Mouse (Mus musculus): ENCODE results near the gene Erbb2. TPM values are rescaled to one million over a fixed set of nuclear protein-coding genes. Genes with fewer than 3 reads are reported as not detected.

Gene Erbb2
- polyA plus RNA-seq, 1 experiment, result 105 TPM

GRCm38 (mm10) chr11:98385638-98386585 lies 26.4 kb upstream of the Erbb2 start, which contains the start of gene Pnmt:
TSS of gene Pnmt (plus strand) at chr11:98386450.
- H3K36me3 ChIP-seq (ENCODE audit: control insufficient read depth, insufficient read depth, low read length), result no peaks in the 10 kb centered on the region; the same call in 1 of the 2 replicates
- H3K4me1 ChIP-seq (ENCODE audit: control insufficient read depth, insufficient read depth, insufficient read length, low read length), result peaks cover 11% of the 10 kb centered on the region
- no peak within 1 kb of the TSS for H3K4me3 ChIP-seq (ENCODE audit: low read depth, low read length)
- TF ChIP-seq POLR2A (IDR thresholded peaks at IDR 0.05; ENCODE audit: low read depth, low read length) (no peak), CTCF (IDR thresholded peaks at IDR 0.05; ENCODE audit: extremely low read depth, insufficient read length, insufficient replicate concordance, low read depth, low read length) (no peak)
- no peak within 1 kb of the TSS for H3K27ac ChIP-seq (ENCODE audit: insufficient read depth, low read depth, low read length)
- 59% methylated on average over 25 of the region's 25 CpGs for WGBS
- H3K27me3 ChIP-seq (ENCODE audit: control insufficient read depth, insufficient read depth, low read length), result no peaks in the 10 kb centered on the region

- Histone ChIP-seq H3K36me3 (ENCODE audit: control insufficient read depth, insufficient read depth, low read length) (no peaks in the 10 kb centered on the region; the same call in 1 of the 2 replicates), H3K27me3 (ENCODE audit: control insufficient read depth, insufficient read depth, low read length) (no peaks in the 10 kb centered on the region), H3K27ac (ENCODE audit: insufficient read depth, low read depth, low read length) (no peak overlapping the region), H3K4me1 (ENCODE audit: control insufficient read depth, insufficient read depth, insufficient read length, low read length) (peaks cover 14% of the 10 kb centered on the region), H3K4me3 (ENCODE audit: low read depth, low read length) (no peak overlapping the region)
- WGBS, result 23% methylated on average over 24 of the region's 24 CpGs
- no peak for TF ChIP-seq CTCF (IDR thresholded peaks at IDR 0.05; ENCODE audit: extremely low read depth, insufficient read length, insufficient replicate concordance, low read depth, low read length)
- TF ChIP-seq POLR2A (IDR thresholded peaks at IDR 0.05; ENCODE audit: low read depth, low read length), result no peak
These were observed 25.7 kb upstream of the Erbb2 start for GRCm38 (mm10) chr11:98386596-98386995.

GRCm38 (mm10) chr11:98387056-98387577 lies 25.2 kb upstream of the Erbb2 start:
- no peak overlapping the region for H3K4me3 ChIP-seq (ENCODE audit: low read depth, low read length)
- 68% methylated on average over 14 of the region's 14 CpGs for WGBS
- H3K27me3 ChIP-seq (ENCODE audit: control insufficient read depth, insufficient read depth, low read length), result no peaks in the 10 kb centered on the region
- H3K27ac ChIP-seq (ENCODE audit: insufficient read depth, low read depth, low read length), result no peak overlapping the region
- H3K4me1 ChIP-seq (ENCODE audit: control insufficient read depth, insufficient read depth, insufficient read length, low read length), result peaks cover 17% of the 10 kb centered on the region
- no peak for TF ChIP-seq CTCF (IDR thresholded peaks at IDR 0.05; ENCODE audit: extremely low read depth, insufficient read length, insufficient replicate concordance, low read depth, low read length)
- TF ChIP-seq POLR2A (IDR thresholded peaks at IDR 0.05; ENCODE audit: low read depth, low read length), result no peak
- no peaks in the 10 kb centered on the region for H3K36me3 ChIP-seq (ENCODE audit: control insufficient read depth, insufficient read depth, low read length)

GRCm38 (mm10) chr11:98388282-98388681 lies 24.0 kb upstream of the Erbb2 start:
- H3K36me3 ChIP-seq (ENCODE audit: control insufficient read depth, insufficient read depth, low read length), result no peaks in the 10 kb centered on the region
- TF ChIP-seq POLR2A (IDR thresholded peaks at IDR 0.05; ENCODE audit: low read depth, low read length), result no peak
- TF ChIP-seq CTCF (IDR thresholded peaks at IDR 0.05; ENCODE audit: extremely low read depth, insufficient read length, insufficient replicate concordance, low read depth, low read length), result no peak
- 58% methylated on average over 10 of the region's 10 CpGs for WGBS
- H3K4me3 ChIP-seq (ENCODE audit: low read depth, low read length), result no peak overlapping the region
- peaks cover 22% of the 10 kb centered on the region for H3K4me1 ChIP-seq (ENCODE audit: control insufficient read depth, insufficient read depth, insufficient read length, low read length)
- no peaks in the 10 kb centered on the region for H3K27me3 ChIP-seq (ENCODE audit: control insufficient read depth, insufficient read depth, low read length)
- H3K27ac ChIP-seq (ENCODE audit: insufficient read depth, low read depth, low read length), result no peak overlapping the region

- H3K27ac ChIP-seq (ENCODE audit: insufficient read depth, low read depth, low read length), result no peak overlapping the region
- WGBS, result 38% methylated on average over 9 of the region's 9 CpGs
- TF ChIP-seq CTCF (IDR thresholded peaks at IDR 0.05; ENCODE audit: extremely low read depth, insufficient read length, insufficient replicate concordance, low read depth, low read length) (peak; percentile 67; the same call in 1 of the 2 replicates), POLR2A (IDR thresholded peaks at IDR 0.05; ENCODE audit: low read depth, low read length) (no peak)
- no peak overlapping the region for H3K4me3 ChIP-seq (ENCODE audit: low read depth, low read length)
- no peaks in the 10 kb centered on the region for H3K36me3 ChIP-seq (ENCODE audit: control insufficient read depth, insufficient read depth, low read length)
- peaks cover 32% of the 10 kb centered on the region for H3K4me1 ChIP-seq (ENCODE audit: control insufficient read depth, insufficient read depth, insufficient read length, low read length)
- H3K27me3 ChIP-seq (ENCODE audit: control insufficient read depth, insufficient read depth, low read length), result no peaks in the 10 kb centered on the region
These were observed 23.0 kb upstream of the Erbb2 start for GRCm38 (mm10) chr11:98389221-98389780.

GRCm38 (mm10) chr11:98390141-98390540 lies 22.1 kb upstream of the Erbb2 start:
- 72% methylated on average over 12 of the region's 12 CpGs for WGBS
- H3K4me3 ChIP-seq (ENCODE audit: low read depth, low read length), result no peak overlapping the region
- TF ChIP-seq POLR2A (IDR thresholded peaks at IDR 0.05; ENCODE audit: low read depth, low read length) (no peak), CTCF (IDR thresholded peaks at IDR 0.05; ENCODE audit: extremely low read depth, insufficient read length, insufficient replicate concordance, low read depth, low read length) (no peak)
- no peak overlapping the region for H3K27ac ChIP-seq (ENCODE audit: insufficient read depth, low read depth, low read length)
- H3K4me1 ChIP-seq (ENCODE audit: control insufficient read depth, insufficient read depth, insufficient read length, low read length), result peaks cover 35% of the 10 kb centered on the region
- no peaks in the 10 kb centered on the region for H3K36me3 ChIP-seq (ENCODE audit: control insufficient read depth, insufficient read depth, low read length)
- no peaks in the 10 kb centered on the region for H3K27me3 ChIP-seq (ENCODE audit: control insufficient read depth, insufficient read depth, low read length)

- H3K36me3 ChIP-seq (ENCODE audit: control insufficient read depth, insufficient read depth, low read length), result no peaks in the 10 kb centered on the region
- no peak for TF ChIP-seq POLR2A (IDR thresholded peaks at IDR 0.05; ENCODE audit: low read depth, low read length)
- no peak for TF ChIP-seq CTCF (IDR thresholded peaks at IDR 0.05; ENCODE audit: extremely low read depth, insufficient read length, insufficient replicate concordance, low read depth, low read length)
- H3K4me3 ChIP-seq (ENCODE audit: low read depth, low read length), result no peak overlapping the region
- peak overlapping the region; percentile 95; the same call in 1 of the 2 replicates for H3K27ac ChIP-seq (ENCODE audit: insufficient read depth, low read depth, low read length)
- H3K4me1 ChIP-seq (ENCODE audit: control insufficient read depth, insufficient read depth, insufficient read length, low read length), result peaks cover 41% of the 10 kb centered on the region
- WGBS, result 20% methylated on average over 8 of the region's 8 CpGs
- H3K27me3 ChIP-seq (ENCODE audit: control insufficient read depth, insufficient read depth, low read length), result no peaks in the 10 kb centered on the region
These were observed 20.2 kb upstream of the Erbb2 start for GRCm38 (mm10) chr11:98392034-98392433.

Data from small intestine, adult 2 months (tissue).